Mouse (Mus musculus): Measurements from ENCODE around the gene Tbc1d25.
A peak's percentile ranks its signal among the peaks of the same experiment; 100 is the strongest.

The Tbc1d25 gene

GRCm38 (mm10) chrX:8182871-8183540 is 7.0 kb upstream of the Tbc1d25 start:
- DNase-seq (ENCODE audit: extremely low read depth, insufficient read length, low spot score), result no peak

GRCm38 (mm10) chrX:8179646-8180045 is 3.7 kb upstream of the Tbc1d25 start:
- no peak for DNase-seq (ENCODE audit: extremely low read depth, insufficient read length, low spot score)

GRCm38 (mm10) chrX:8178871-8179270 is 2.9 kb upstream of the Tbc1d25 start:
- DNase-seq (ENCODE audit: extremely low read depth, insufficient read length, low spot score), result no peak

GRCm38 (mm10) chrX:8175169-8175503 is 845 bp downstream of the Tbc1d25 start:
- no peak for DNase-seq (ENCODE audit: extremely low read depth, insufficient read length, low spot score)

GRCm38 (mm10) chrX:8167716-8168647 is 8.0 kb downstream of the Tbc1d25 start:
- DNase-seq (ENCODE audit: extremely low read depth, insufficient read length, low spot score), result no peak

GRCm38 (mm10) chrX:8164471-8164870 is 11.5 kb downstream of the Tbc1d25 start:
- no peak for DNase-seq (ENCODE audit: extremely low read depth, insufficient read length, low spot score)

- no peak for DNase-seq (ENCODE audit: extremely low read depth, insufficient read length, low spot score)
These were observed 12.9 kb downstream of the Tbc1d25 start for GRCm38 (mm10) chrX:8163076-8163475.

GRCm38 (mm10) chrX:8145153-8145991 is 30.6 kb downstream of the Tbc1d25 start, which contains the start of gene Rbm3:
Rbm3 (minus strand) TSS chrX:8145880.
- peak; percentile 86 for DNase-seq (ENCODE audit: extremely low read depth, insufficient read length, low spot score)

GRCm38 (mm10) chrX:8143750-8144149 is 32.2 kb downstream of the Tbc1d25 start:
- DNase-seq (ENCODE audit: extremely low read depth, insufficient read length, low spot score), result no peak

- DNase-seq (ENCODE audit: extremely low read depth, insufficient read length, low spot score), result no peak
These were observed 33.0 kb downstream of the Tbc1d25 start for GRCm38 (mm10) chrX:8142948-8143347.

GRCm38 (mm10) chrX:8141058-8141457 is 34.9 kb downstream of the Tbc1d25 start:
- no peak for DNase-seq (ENCODE audit: extremely low read depth, insufficient read length, low spot score)

GRCm38 (mm10) chrX:8140446-8140845 is 35.5 kb downstream of the Tbc1d25 start:
- DNase-seq (ENCODE audit: extremely low read depth, insufficient read length, low spot score), result no peak

GRCm38 (mm10) chrX:8139480-8139879 is 36.5 kb downstream of the Tbc1d25 start:
- DNase-seq (ENCODE audit: extremely low read depth, insufficient read length, low spot score), result no peak

- no peak for DNase-seq (ENCODE audit: extremely low read depth, insufficient read length, low spot score)
These were observed 40.1 kb downstream of the Tbc1d25 start for GRCm38 (mm10) chrX:8135886-8136285.

GRCm38 (mm10) chrX:8132017-8132976 is 43.7 kb downstream of the Tbc1d25 start, which contains the start of gene Wdr13:
Wdr13 (minus strand) TSS chrX:8132892.
- peak; percentile 92 for DNase-seq (ENCODE audit: extremely low read depth, insufficient read length, low spot score)

GRCm38 (mm10) chrX:8131393-8131792 is 44.6 kb downstream of the Tbc1d25 start:
- no peak for DNase-seq (ENCODE audit: extremely low read depth, insufficient read length, low spot score)

- no peak for DNase-seq (ENCODE audit: extremely low read depth, insufficient read length, low spot score)
These were observed 50.7 kb downstream of the Tbc1d25 start for GRCm38 (mm10) chrX:8125235-8125634.

GRCm38 (mm10) chrX:8123821-8124470 is 52.0 kb downstream of the Tbc1d25 start:
- no peak for DNase-seq (ENCODE audit: extremely low read depth, insufficient read length, low spot score)

- DNase-seq (ENCODE audit: extremely low read depth, insufficient read length, low spot score), result no peak
These were observed 58.7 kb downstream of the Tbc1d25 start for GRCm38 (mm10) chrX:8117264-8117663.

All from 3134 (cell line).